Mouse (Mus musculus): ENCODE data around the gene Gm49450. TPM values are rescaled to one million over a fixed set of nuclear protein-coding genes. Genes with fewer than 3 reads are reported as not detected.
"Not testable (repeated sequence)": the region's sequence is repeated elsewhere in the genome, so short reads cannot be mapped to it uniquely, and the experiment has no call there.

Gene Gm49450
- polyA plus RNA-seq, 1 experiment, result 0.22 TPM

- Histone ChIP-seq H3K4me3 (ENCODE audit: insufficient read depth, poor library complexity, severe bottlenecking) (no peak overlapping the region), H3K27me3 (ENCODE audit: control insufficient read depth, insufficient read depth, insufficient read length) (no peaks in the 10 kb centered on the region), H3ac (ENCODE audit: control insufficient read depth, insufficient read length, low read depth) (no peak overlapping the region), H3K79me2 (ENCODE audit: control insufficient read depth, insufficient read depth) (no peaks in the 10 kb centered on the region), H3K79me3 (ENCODE audit: low read depth) (no peaks in the 10 kb centered on the region), H3K36me3 (ENCODE audit: control insufficient read depth, insufficient read depth) (no peaks in the 10 kb centered on the region)
- TF ChIP-seq CEBPB (IDR thresholded peaks at IDR 0.05; ENCODE audit: low read depth) (no peak), MYOG (IDR thresholded peaks at IDR 0.05; ENCODE audit: control insufficient read depth, extremely low read depth, insufficient read length) (no peak), MYOD1 (IDR thresholded peaks at IDR 0.05; ENCODE audit: control insufficient read depth, insufficient read length, low read depth) (no peak), FOSL1 (IDR thresholded peaks at IDR 0.05; ENCODE audit: insufficient read depth, low read length, poor library complexity, severe bottlenecking) (no peak), USF1 (IDR thresholded peaks at IDR 0.05; ENCODE audit: low read depth) (no peak), MAX (IDR thresholded peaks at IDR 0.05) (no peak), CTCF (IDR thresholded peaks at IDR 0.05; ENCODE audit: control insufficient read depth, insufficient read depth, insufficient read length) (no peak)
Measured at GRCm38 (mm10) chr15:98942081-98942480, 11.3 kb downstream of the Gm49450 start.

- no peaks in the 10 kb centered on the region for H3K79me3 ChIP-seq (ENCODE audit: low read depth)
- no peaks in the 10 kb centered on the region for H3K27me3 ChIP-seq (ENCODE audit: control insufficient read depth, insufficient read depth, insufficient read length)
- no peak overlapping the region for H3K4me3 ChIP-seq (ENCODE audit: insufficient read depth, poor library complexity, severe bottlenecking)
- H3K79me2 ChIP-seq (ENCODE audit: control insufficient read depth, insufficient read depth), result no peaks in the 10 kb centered on the region
- no peak overlapping the region for H3ac ChIP-seq (ENCODE audit: control insufficient read depth, insufficient read length, low read depth)
- TF ChIP-seq USF1 (IDR thresholded peaks at IDR 0.05; ENCODE audit: low read depth), result no peak
- H3K36me3 ChIP-seq (ENCODE audit: control insufficient read depth, insufficient read depth), result no peaks in the 10 kb centered on the region
Measured at GRCm38 (mm10) chr15:98941539-98941938, 11.8 kb downstream of the Gm49450 start.

- no peak overlapping the region for H3K4me3 ChIP-seq (ENCODE audit: insufficient read depth, poor library complexity, severe bottlenecking)
- no peaks in the 10 kb centered on the region for H3K79me2 ChIP-seq (ENCODE audit: control insufficient read depth, insufficient read depth)
- TF ChIP-seq FOSL1 (IDR thresholded peaks at IDR 0.05; ENCODE audit: insufficient read depth, low read length, poor library complexity, severe bottlenecking) (no peak), MYOD1 (IDR thresholded peaks at IDR 0.05; ENCODE audit: control insufficient read depth, insufficient read length, low read depth) (no peak), MYOG (IDR thresholded peaks at IDR 0.05; ENCODE audit: control insufficient read depth, extremely low read depth, insufficient read length) (no peak), MAX (IDR thresholded peaks at IDR 0.05) (no peak)
- no peaks in the 10 kb centered on the region for H3K79me3 ChIP-seq (ENCODE audit: low read depth)
- H3ac ChIP-seq (ENCODE audit: control insufficient read depth, insufficient read length, low read depth), result no peak overlapping the region
- H3K27me3 ChIP-seq (ENCODE audit: control insufficient read depth, insufficient read depth, insufficient read length), result no peaks in the 10 kb centered on the region
- H3K36me3 ChIP-seq (ENCODE audit: control insufficient read depth, insufficient read depth), result no peaks in the 10 kb centered on the region
Measured at GRCm38 (mm10) chr15:98940816-98941215, 12.5 kb downstream of the Gm49450 start.

GRCm38 (mm10) chr15:98934217-98934839 lies 19.0 kb downstream of the Gm49450 start, which contains the start of gene Tuba1b:
Tuba1b (minus strand) TSS chr15:98934565.
- peak; percentile 90 for TF ChIP-seq MAX (IDR thresholded peaks at IDR 0.05)
- TF ChIP-seq MYOG (IDR thresholded peaks at IDR 0.05; ENCODE audit: control insufficient read depth, extremely low read depth, insufficient read length), result no peak
- no peak for TF ChIP-seq USF1 (IDR thresholded peaks at IDR 0.05; ENCODE audit: low read depth)
- H3K79me2 ChIP-seq (ENCODE audit: control insufficient read depth, insufficient read depth), result peaks cover 46% of the 10 kb centered on the region
- H3ac ChIP-seq (ENCODE audit: control insufficient read depth, insufficient read length, low read depth), result peak within 1 kb of the TSS; percentile 95
- peak within 1 kb of the TSS; percentile 92 for H3K4me3 ChIP-seq (ENCODE audit: insufficient read depth, poor library complexity, severe bottlenecking)
- peaks cover 19% of the 10 kb centered on the region for H3K36me3 ChIP-seq (ENCODE audit: control insufficient read depth, insufficient read depth)
- peaks cover 24% of the 10 kb centered on the region for H3K79me3 ChIP-seq (ENCODE audit: low read depth)
- no peaks in the 10 kb centered on the region for H3K27me3 ChIP-seq (ENCODE audit: control insufficient read depth, insufficient read depth, insufficient read length)

GRCm38 (mm10) chr15:98933833-98934216 lies 19.5 kb downstream of the Gm49450 start:
- no peaks in the 10 kb centered on the region for H3K27me3 ChIP-seq (ENCODE audit: control insufficient read depth, insufficient read depth, insufficient read length)
- peak overlapping the region; percentile 92 for H3K4me3 ChIP-seq (ENCODE audit: insufficient read depth, poor library complexity, severe bottlenecking)
- no peak for TF ChIP-seq MYOG (IDR thresholded peaks at IDR 0.05; ENCODE audit: control insufficient read depth, extremely low read depth, insufficient read length)
- no peak for TF ChIP-seq CEBPB (IDR thresholded peaks at IDR 0.05; ENCODE audit: low read depth)
- TF ChIP-seq CTCF (IDR thresholded peaks at IDR 0.05; ENCODE audit: control insufficient read depth, insufficient read depth, insufficient read length), result no peak
- peak; percentile 84 for TF ChIP-seq MAX (IDR thresholded peaks at IDR 0.05)
- H3ac ChIP-seq (ENCODE audit: control insufficient read depth, insufficient read length, low read depth), result peak overlapping the region; percentile 95
- H3K36me3 ChIP-seq (ENCODE audit: control insufficient read depth, insufficient read depth), result peaks cover 19% of the 10 kb centered on the region
- peaks cover 46% of the 10 kb centered on the region for H3K79me2 ChIP-seq (ENCODE audit: control insufficient read depth, insufficient read depth)
- H3K79me3 ChIP-seq (ENCODE audit: low read depth), result peaks cover 24% of the 10 kb centered on the region

- Histone ChIP-seq H3K79me3 (ENCODE audit: low read depth) (peaks cover 24% of the 10 kb centered on the region), H3K4me3 (ENCODE audit: insufficient read depth, poor library complexity, severe bottlenecking) (peak overlapping the region; percentile 92), H3K79me2 (ENCODE audit: control insufficient read depth, insufficient read depth) (peaks cover 46% of the 10 kb centered on the region), H3ac (ENCODE audit: control insufficient read depth, insufficient read length, low read depth) (peak overlapping the region; percentile 95), H3K36me3 (ENCODE audit: control insufficient read depth, insufficient read depth) (peaks cover 19% of the 10 kb centered on the region)
- not testable (repeated sequence) for H3K27me3 ChIP-seq (ENCODE audit: control insufficient read depth, insufficient read depth, insufficient read length)
- TF ChIP-seq MAX (IDR thresholded peaks at IDR 0.05) (peak; percentile 88), USF1 (IDR thresholded peaks at IDR 0.05; ENCODE audit: low read depth) (peak; percentile 55)
Measured at GRCm38 (mm10) chr15:98933004-98933671, 20.2 kb downstream of the Gm49450 start.
